Mouse (Mus musculus): ENCODE measurements around the gene Chd1. TPM values are rescaled to one million over a fixed set of nuclear protein-coding genes. Genes with fewer than 3 reads are reported as not detected.

Chd1 gene
- total and polyA plus RNA-seq, 2 experiments, result 2.5 to 17.2 TPM

DNA sequence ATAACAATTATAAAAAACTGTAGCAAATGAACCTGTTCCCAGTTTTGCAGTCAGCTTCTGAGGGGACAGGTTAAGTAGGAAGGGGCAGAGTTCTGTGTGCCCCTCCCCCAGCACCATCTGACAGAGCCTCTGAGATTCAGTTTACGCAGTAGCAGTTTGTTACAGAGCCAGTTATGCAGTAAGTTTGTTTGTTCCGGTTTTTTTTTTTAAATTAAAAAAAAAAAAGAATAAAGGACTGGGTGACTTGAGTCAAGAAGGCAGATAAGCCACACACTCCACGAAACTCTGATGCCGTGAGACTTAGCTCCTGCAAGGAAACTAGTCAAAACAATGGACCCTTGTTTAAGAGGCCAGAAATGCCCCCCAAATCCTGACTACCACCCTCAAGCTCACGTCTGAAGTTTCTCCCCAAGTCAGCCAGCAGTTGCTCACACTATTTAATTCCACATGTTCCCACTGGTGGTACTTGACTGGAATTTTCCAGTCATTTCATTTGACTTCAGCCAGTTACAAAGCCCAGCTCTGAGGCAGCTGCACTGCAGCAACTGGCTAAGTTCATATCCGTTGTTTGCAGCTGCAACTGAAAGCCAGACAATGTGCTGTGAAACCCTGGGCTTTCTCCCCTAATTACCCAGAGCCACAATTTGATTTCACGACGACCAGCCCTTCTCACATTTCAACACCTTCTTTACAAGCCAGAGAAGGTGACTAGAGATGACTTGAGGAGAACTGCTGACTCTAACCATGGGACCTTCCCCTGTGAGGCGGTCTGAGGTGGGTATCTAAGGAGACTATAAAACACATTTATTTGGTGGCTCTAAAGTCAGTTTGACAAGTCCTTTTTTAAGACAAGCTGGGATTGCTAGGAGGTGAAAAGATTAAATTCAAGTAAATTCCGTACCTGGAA, 104.0 kb downstream of the Chd1 start:
- H3K79me2 ChIP-seq (ENCODE audit: control insufficient read depth, insufficient read depth, low read length), result no peaks in the 10 kb centered on the region
- no peak for TF ChIP-seq POLR2A (IDR thresholded peaks at IDR 0.05; ENCODE audit: extremely low read depth, insufficient read depth, low read length)
- TF ChIP-seq CTCF (IDR thresholded peaks at IDR 0.05; ENCODE audit: low read depth, low read length), result no peak
- H3K36me3 ChIP-seq (ENCODE audit: control insufficient read depth, insufficient read depth, low read length), result no peaks in the 10 kb centered on the region
- no peak overlapping the region for H3K27ac ChIP-seq (replicated peaks; ENCODE audit: insufficient read depth, low read depth, low read length)
- no peak overlapping the region for H3K9ac ChIP-seq (ENCODE audit: low read depth, low read length)
- H3K4me3 ChIP-seq (ENCODE audit: insufficient read depth, low read depth, low read length), result no peak overlapping the region
- no peak for DNase-seq (ENCODE audit: extremely low read depth, low read depth, low spot score)
- 55% methylated on average over 10 of the region's 10 CpGs for WGBS
- peaks cover 1% of the 10 kb centered on the region; the same call in 1 of the 2 replicates for H3K4me1 ChIP-seq (ENCODE audit: control insufficient read depth, insufficient read depth, low read length)
- H3K27me3 ChIP-seq (ENCODE audit: control insufficient read depth, insufficient read depth, low read length), result no peaks in the 10 kb centered on the region

- no peak for DNase-seq (ENCODE audit: extremely low read depth, low read depth, low spot score)
- no peaks in the 10 kb centered on the region for H3K27me3 ChIP-seq (ENCODE audit: control insufficient read depth, insufficient read depth, low read length)
- TF ChIP-seq CTCF (IDR thresholded peaks at IDR 0.05; ENCODE audit: low read depth, low read length) (no peak), POLR2A (IDR thresholded peaks at IDR 0.05; ENCODE audit: extremely low read depth, insufficient read depth, low read length) (no peak)
- 87% methylated on average over 2 of the region's 2 CpGs for WGBS
- no peaks in the 10 kb centered on the region for H3K36me3 ChIP-seq (ENCODE audit: control insufficient read depth, insufficient read depth, low read length)
- 0 out of 2 replicates have a peak, but pooled peaks cover 2% of the 10 kb centered on the region for H3K4me1 ChIP-seq (ENCODE audit: control insufficient read depth, insufficient read depth, low read length)
- H3K27ac ChIP-seq (replicated peaks; ENCODE audit: insufficient read depth, low read depth, low read length), result no peak overlapping the region
- no peaks in the 10 kb centered on the region for H3K79me2 ChIP-seq (ENCODE audit: control insufficient read depth, insufficient read depth, low read length)
- no peak overlapping the region for H3K9ac ChIP-seq (ENCODE audit: low read depth, low read length)
- H3K4me3 ChIP-seq (ENCODE audit: insufficient read depth, low read depth, low read length), result no peak overlapping the region
These were observed 105.2 kb downstream of the Chd1 start for GRCm38 (mm10) chr17:15809949-15810348.

- WGBS, result 82% methylated on average over 13 of the region's 13 CpGs
- Histone ChIP-seq H3K79me2 (ENCODE audit: control insufficient read depth, insufficient read depth, low read length) (no peaks in the 10 kb centered on the region), H3K27me3 (ENCODE audit: control insufficient read depth, insufficient read depth, low read length) (no peaks in the 10 kb centered on the region), H3K27ac (replicated peaks; ENCODE audit: insufficient read depth, low read depth, low read length) (0 out of 2 replicates have a peak overlapping the region, but pooled peaks have one; percentile 12), H3K9ac (ENCODE audit: low read depth, low read length) (no peak overlapping the region), H3K36me3 (ENCODE audit: control insufficient read depth, insufficient read depth, low read length) (no peaks in the 10 kb centered on the region), H3K4me3 (ENCODE audit: insufficient read depth, low read depth, low read length) (no peak overlapping the region), H3K4me1 (ENCODE audit: control insufficient read depth, insufficient read depth, low read length) (0 out of 2 replicates have a peak, but pooled peaks cover 2% of the 10 kb centered on the region)
- DNase-seq (ENCODE audit: extremely low read depth, low read depth, low spot score), result no peak
- no peak for TF ChIP-seq CTCF (IDR thresholded peaks at IDR 0.05; ENCODE audit: low read depth, low read length)
- no peak for TF ChIP-seq POLR2A (IDR thresholded peaks at IDR 0.05; ENCODE audit: extremely low read depth, insufficient read depth, low read length)
These were observed 107.5 kb downstream of the Chd1 start for GRCm38 (mm10) chr17:15812136-15812778.

- Histone ChIP-seq H3K79me2 (ENCODE audit: control insufficient read depth, insufficient read depth, low read length) (no peaks in the 10 kb centered on the region), H3K4me3 (ENCODE audit: insufficient read depth, low read depth, low read length) (no peak overlapping the region), H3K36me3 (ENCODE audit: control insufficient read depth, insufficient read depth, low read length) (no peaks in the 10 kb centered on the region), H3K27ac (replicated peaks; ENCODE audit: insufficient read depth, low read depth, low read length) (no peak overlapping the region), H3K27me3 (ENCODE audit: control insufficient read depth, insufficient read depth, low read length) (no peaks in the 10 kb centered on the region), H3K4me1 (ENCODE audit: control insufficient read depth, insufficient read depth, low read length) (0 out of 2 replicates have a peak, but pooled peaks cover 2% of the 10 kb centered on the region), H3K9ac (ENCODE audit: low read depth, low read length) (no peak overlapping the region)
- WGBS, result 69% methylated on average over 3 of the region's 3 CpGs
- TF ChIP-seq CTCF (IDR thresholded peaks at IDR 0.05; ENCODE audit: low read depth, low read length) (no peak), POLR2A (IDR thresholded peaks at IDR 0.05; ENCODE audit: extremely low read depth, insufficient read depth, low read length) (no peak)
- DNase-seq (ENCODE audit: extremely low read depth, low read depth, low spot score), result no peak
These were observed 109.0 kb downstream of the Chd1 start for GRCm38 (mm10) chr17:15813658-15814212.

GRCm38 (mm10) chr17:15815312-15816018, 110.7 kb downstream of the Chd1 start:
- no peaks in the 10 kb centered on the region for H3K27me3 ChIP-seq (ENCODE audit: control insufficient read depth, insufficient read depth, low read length)
- WGBS, result 86% methylated on average over 10 of the region's 10 CpGs
- H3K27ac ChIP-seq (replicated peaks; ENCODE audit: insufficient read depth, low read depth, low read length), result no peak overlapping the region
- TF ChIP-seq CTCF (IDR thresholded peaks at IDR 0.05; ENCODE audit: low read depth, low read length) (no peak), POLR2A (IDR thresholded peaks at IDR 0.05; ENCODE audit: extremely low read depth, insufficient read depth, low read length) (no peak)
- H3K79me2 ChIP-seq (ENCODE audit: control insufficient read depth, insufficient read depth, low read length), result no peaks in the 10 kb centered on the region
- H3K9ac ChIP-seq (ENCODE audit: low read depth, low read length), result no peak overlapping the region
- H3K36me3 ChIP-seq (ENCODE audit: control insufficient read depth, insufficient read depth, low read length), result peaks cover 2% of the 10 kb centered on the region; the same call in 1 of the 2 replicates
- 0 out of 2 replicates have a peak, but pooled peaks cover 2% of the 10 kb centered on the region for H3K4me1 ChIP-seq (ENCODE audit: control insufficient read depth, insufficient read depth, low read length)
- DNase-seq (ENCODE audit: extremely low read depth, low read depth, low spot score), result no peak
- H3K4me3 ChIP-seq (ENCODE audit: insufficient read depth, low read depth, low read length), result no peak overlapping the region

All from liver, adult 2 months (tissue).